Mouse (Mus musculus): Measurements from ENCODE around the gene Erg.

Gene Erg

DNA sequence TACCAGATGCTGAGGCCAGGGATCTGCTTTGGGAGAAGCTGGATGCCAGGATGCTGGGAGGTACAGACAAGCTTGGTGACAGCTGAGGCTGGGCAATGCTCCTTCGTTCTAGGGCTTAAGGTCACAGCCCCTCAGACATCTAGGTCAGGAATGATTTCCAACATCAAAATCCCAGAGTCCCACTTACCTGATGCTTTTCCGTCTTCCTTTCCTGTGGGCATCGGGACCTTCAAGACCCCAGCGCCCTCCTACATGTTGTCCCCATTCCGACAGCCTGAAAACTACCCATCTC lies at the start of gene Erg:
Gene Erg (minus strand): TSS at position 283 of the 292 bp plus-strand sequence.
- in situ Hi-C loops (cut with MboI, MseI) = no loop called here

DNA sequence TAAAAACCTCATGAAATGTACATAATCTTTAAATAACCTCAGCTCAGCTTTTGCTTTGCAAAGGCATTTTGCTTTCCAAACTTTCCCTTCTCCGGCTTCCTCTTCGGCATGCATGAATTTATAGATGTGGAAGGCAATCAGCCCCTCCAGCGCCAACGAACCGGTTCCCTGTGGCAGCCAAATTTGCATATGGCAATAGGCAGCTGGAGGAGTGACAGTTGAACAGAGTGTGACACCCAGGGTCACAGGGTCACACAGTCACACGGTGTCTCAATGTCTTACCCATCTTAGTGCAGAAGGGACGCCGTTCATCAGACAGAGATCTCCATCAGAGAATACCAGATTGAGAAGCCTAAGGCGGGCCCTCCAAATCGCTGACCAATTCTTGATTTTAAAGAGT lies 45.4 kb upstream of the Erg start:
- in situ Hi-C loops (cut with MboI, MseI) = loop anchor here (10.0 kb wide), 1 partner anchor 57 kb away; no protein-coding TSS in a partner anchor

- in situ Hi-C loops (cut with MboI, MseI) = no loop called here
These were observed 37.7 kb upstream of the Erg start for GRCm38 (mm10) chr16:95623876-95624770.

- in situ Hi-C loops (cut with MboI, MseI) = no loop called here
These were observed 36.7 kb upstream of the Erg start for GRCm38 (mm10) chr16:95623056-95623455.

DNA sequence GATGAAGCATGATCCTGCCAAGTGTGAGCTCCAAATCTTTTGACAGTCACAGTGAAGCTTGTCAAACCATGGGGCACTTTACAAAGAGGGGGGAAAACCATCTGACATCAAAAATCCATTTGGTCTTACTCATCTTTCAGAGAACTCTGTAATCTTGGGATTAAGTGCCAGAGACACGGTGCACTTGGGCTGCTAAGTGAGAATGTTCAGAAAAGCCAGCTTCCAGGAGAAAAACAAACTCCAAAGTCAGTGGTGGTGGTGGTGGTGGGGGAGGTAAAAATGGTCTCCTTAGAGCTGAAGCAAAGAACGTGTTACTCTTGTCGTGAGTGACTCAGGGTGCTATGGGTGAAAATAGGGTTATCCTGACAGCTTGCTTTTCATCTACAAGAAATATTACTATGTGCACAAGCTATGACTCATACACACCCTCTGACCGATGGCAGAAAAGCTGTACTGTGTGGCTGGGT lies 33.5 kb upstream of the Erg start:
- in situ Hi-C loops (cut with MboI, MseI) = no loop called here

DNA sequence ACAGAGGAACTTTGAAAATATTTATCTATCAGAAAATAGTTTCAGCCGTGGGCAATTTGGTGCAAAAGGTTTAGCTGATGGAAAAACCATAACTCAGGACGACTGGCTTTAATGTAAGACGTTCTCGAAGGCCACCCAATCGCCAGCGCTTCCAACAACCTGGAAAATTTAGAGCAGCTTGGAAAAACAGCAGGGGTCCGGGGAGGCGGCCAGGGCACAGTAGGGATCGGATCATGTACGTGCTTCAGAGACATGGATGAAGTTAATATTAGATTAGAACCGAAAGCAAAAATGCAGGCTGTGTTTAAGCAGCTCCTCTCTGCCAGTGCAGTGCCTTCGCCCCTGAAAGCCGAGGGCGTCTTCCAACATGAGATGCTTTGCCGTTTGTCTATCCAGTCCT lies 31.8 kb upstream of the Erg start:
- in situ Hi-C loops (cut with MboI, MseI) = no loop called here

DNA sequence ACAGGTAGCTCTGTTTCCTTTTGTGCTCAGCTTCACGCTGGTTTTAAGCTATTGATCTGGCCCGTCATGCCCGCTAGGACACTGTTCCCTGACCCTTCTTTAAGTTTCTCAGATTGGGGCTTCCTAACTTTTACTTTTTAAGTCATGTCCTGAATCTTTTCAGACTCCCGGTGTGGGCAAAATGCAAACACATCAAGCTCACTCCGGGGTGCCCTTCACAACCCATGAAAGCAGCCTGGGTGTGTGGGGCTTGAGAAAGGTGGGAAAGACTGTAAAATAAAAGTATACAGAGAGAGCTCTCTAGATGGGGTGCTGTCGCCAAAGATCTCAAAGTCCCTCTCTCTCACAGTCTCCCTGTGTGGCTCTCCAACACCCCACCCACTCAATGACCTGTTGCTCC lies 31.3 kb upstream of the Erg start:
- in situ Hi-C loops (cut with MboI, MseI) = no loop called here

GRCm38 (mm10) chr16:95615579-95615978 lies 29.2 kb upstream of the Erg start:
- in situ Hi-C loops (cut with MboI, MseI) = no loop called here

DNA sequence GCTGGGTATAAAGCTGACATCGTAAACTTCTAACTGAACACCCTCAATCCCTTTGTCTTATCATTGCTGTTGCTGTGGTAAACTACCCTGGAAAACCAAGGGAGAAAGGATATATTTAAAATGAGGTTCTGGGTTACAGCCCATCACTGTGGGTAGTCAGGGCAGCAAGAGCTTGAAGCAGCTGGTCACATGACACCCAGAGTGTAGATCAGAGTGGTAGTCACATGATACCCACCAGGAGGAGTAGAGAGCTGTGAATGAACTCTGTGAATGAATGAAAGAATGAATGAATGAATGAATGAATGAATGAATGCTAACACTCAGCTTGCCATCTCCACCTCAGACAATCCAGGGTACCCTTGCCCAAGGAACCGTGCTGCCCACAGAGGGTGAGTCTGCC lies 28.1 kb upstream of the Erg start:
- in situ Hi-C loops (cut with MboI, MseI) = no loop called here

GRCm38 (mm10) chr16:95611982-95612746 lies 25.8 kb upstream of the Erg start:
- in situ Hi-C loops (cut with MboI, MseI) = no loop called here

- in situ Hi-C loops (cut with MboI, MseI) = no loop called here
These were observed 22.2 kb upstream of the Erg start for GRCm38 (mm10) chr16:95608624-95609023.

DNA sequence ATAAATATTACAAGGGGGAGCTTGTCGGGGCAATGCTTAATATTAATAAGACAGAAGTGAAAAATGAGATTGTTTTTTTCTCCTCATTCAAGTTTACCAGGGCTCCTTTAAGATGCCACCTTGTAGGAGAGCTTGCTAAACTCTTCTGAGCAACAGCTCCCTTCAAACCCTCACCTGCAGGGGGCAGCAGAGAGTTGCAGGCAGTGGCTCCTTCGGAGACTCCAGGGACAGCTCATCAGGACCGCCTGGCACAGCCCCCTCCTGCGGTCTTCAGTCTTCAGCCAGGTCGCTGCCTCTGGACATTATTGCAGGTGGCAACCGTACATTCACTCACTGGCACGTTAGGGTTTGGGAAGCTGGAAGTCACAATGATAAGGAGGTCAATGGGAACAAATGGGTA lies 18.9 kb upstream of the Erg start:
- in situ Hi-C loops (cut with MboI, MseI) = no loop called here

DNA sequence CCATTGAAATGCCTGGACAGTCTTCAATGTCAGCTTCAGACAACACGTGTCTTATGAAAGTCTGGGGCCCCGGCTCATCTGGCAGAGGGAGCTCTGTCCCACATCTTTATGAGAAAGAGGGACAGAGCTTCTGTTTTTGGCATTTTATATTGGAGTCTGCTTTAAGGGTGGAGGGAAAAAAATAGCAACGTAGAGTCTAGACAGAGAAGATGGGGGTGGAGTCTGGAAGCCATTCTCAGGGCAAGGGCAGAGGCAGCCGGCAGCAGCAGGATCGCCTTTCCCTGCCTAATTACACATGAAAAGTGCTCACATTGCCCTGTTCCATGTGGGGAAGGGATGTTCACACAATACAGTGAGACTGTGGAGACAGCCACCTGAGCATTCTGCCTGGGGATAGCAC lies 16.1 kb upstream of the Erg start:
- in situ Hi-C loops (cut with MboI, MseI) = no loop called here

DNA sequence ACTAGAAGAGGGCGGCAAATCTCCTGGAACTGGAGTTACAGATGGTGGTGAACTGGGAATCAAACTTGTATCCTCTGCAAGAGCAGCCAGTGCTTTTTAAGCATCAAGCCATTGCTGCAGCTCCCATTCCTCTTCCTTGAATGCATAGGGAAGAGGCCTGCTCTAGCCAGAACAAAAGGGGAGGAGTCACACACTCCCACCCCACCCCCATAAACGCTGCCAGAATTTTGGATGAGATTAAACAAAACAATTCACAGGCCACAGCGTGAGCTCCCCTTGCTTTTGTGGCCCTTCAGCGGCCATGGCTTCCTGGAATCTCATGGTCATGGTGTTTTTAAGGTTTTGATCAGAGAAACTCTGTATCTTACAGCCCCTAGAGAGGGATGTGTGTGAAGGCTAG lies 15.4 kb upstream of the Erg start:
- in situ Hi-C loops (cut with MboI, MseI) = no loop called here

DNA sequence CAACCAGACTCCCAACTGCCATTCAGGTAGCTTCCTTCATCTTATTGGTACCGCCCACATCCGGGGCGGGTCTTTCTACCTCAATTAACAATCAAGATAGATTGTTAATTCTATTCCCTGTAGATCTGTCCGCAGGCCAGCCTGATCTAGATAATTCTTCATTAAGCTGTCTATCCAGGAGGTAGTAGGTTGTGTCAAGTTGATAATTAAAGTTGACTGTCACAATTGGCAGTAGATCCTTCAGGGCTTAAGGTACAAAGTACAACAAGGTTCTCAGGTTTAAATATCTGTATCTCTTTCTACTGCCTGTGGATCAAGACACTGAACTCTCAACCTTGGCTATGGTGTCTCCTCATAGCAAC lies 14.8 kb upstream of the Erg start:
- in situ Hi-C loops (cut with MboI, MseI) = no loop called here

- in situ Hi-C loops (cut with MboI, MseI) = no loop called here
These were observed 14.3 kb upstream of the Erg start for GRCm38 (mm10) chr16:95600572-95601218.

DNA sequence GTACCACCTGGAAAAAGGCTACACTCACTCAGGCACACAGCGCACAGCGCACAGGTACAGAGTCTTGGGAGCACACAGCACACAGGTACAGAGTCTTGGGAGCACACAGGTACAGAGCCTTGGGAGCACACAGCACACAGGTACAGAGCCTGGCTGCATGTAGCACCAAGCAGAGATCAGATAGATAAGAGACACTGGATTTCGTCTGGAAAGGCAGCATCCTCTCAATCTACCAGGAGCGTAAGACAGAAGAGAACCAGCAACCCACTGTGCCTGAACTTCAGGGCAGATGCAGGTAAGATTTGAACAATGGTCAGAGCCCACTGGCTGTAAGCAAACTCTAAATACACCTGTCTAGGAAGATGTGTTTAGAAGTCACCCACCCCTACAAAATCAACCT lies 12.5 kb upstream of the Erg start:
- in situ Hi-C loops (cut with MboI, MseI) = loop anchor here (10.0 kb wide), 1 partner anchor 404 kb away; no protein-coding TSS in a partner anchor

- in situ Hi-C loops (cut with MboI, MseI) = loop anchor here (10.0 kb wide), 1 partner anchor 403 kb away; no protein-coding TSS in a partner anchor
These were observed 11.2 kb upstream of the Erg start for GRCm38 (mm10) chr16:95597578-95597951.

DNA sequence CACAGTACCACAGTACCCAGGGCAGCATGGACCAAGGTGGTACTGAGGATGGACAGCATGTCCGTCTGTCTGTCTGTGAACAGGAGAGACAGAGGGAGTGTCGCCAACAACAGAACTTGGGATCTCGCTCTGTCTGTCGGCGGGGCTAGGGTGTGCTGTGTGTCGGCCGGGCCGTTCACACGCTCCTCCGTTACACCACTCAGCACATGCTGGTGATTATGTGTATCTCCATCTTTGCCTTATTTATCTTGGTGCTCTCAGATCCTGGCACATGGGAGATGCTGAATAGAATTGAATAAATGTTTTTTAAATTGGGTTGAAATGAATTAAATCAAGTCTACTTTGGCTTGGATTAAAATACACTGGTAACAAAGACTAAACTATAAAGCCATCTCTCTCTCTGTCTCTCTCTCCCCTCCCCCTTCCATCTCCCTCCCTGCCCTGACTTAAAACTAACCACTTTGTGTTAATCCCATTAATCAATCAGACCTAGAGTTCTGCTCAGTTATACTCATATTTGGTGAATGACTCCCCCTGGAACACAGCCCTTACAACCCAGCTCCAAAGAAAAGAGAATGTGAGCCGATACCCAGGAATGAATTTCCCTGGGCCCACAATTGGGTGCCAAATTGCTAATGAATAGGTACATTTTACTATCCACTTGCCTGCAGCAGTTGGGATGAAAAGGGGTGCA lies 10.6 kb upstream of the Erg start:
- in situ Hi-C loops (cut with MboI, MseI) = loop anchor here (10.0 kb wide), 1 partner anchor 402 kb away; no protein-coding TSS in a partner anchor

- in situ Hi-C loops (cut with MboI, MseI) = no loop called here
These were observed 2.5 kb upstream of the Erg start for GRCm38 (mm10) chr16:95588849-95589248.

DNA sequence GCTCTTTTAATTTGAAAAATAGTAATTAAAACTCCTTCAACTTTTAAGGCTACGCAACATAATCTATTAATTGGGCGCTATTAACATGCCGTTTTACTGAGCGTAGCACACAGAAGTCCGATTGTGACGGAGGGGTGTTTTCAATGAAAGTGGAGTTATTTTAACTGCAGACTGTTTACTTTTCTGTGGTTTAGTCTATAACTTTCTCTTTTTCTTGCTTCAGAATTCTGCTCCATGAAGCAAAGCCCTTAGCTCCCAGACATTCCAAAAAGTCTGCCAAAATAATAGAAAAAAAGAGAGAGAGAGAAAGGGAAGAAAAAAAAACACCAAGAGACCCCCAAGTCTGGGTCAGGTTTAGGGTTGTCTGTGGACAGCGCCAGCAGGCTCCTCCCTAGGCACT lies 333 bp upstream of the Erg start:
- in situ Hi-C loops (cut with MboI, MseI) = no loop called here
